Mouse (Mus musculus): ENCODE data around the gene Cblb.
A peak's percentile ranks its signal among the peaks of the same experiment; 100 is the strongest.

Cblb gene

GRCm38 (mm10) chr16:52077901-52078300 is 46.9 kb downstream of the Cblb start:
- DNase-seq: no peak

GRCm38 (mm10) chr16:52078758-52079474 is 47.9 kb downstream of the Cblb start:
- DNase-seq: peak; percentile 69

GRCm38 (mm10) chr16:52079475-52079823 is 48.4 kb downstream of the Cblb start:
- DNase-seq: no peak

DNA sequence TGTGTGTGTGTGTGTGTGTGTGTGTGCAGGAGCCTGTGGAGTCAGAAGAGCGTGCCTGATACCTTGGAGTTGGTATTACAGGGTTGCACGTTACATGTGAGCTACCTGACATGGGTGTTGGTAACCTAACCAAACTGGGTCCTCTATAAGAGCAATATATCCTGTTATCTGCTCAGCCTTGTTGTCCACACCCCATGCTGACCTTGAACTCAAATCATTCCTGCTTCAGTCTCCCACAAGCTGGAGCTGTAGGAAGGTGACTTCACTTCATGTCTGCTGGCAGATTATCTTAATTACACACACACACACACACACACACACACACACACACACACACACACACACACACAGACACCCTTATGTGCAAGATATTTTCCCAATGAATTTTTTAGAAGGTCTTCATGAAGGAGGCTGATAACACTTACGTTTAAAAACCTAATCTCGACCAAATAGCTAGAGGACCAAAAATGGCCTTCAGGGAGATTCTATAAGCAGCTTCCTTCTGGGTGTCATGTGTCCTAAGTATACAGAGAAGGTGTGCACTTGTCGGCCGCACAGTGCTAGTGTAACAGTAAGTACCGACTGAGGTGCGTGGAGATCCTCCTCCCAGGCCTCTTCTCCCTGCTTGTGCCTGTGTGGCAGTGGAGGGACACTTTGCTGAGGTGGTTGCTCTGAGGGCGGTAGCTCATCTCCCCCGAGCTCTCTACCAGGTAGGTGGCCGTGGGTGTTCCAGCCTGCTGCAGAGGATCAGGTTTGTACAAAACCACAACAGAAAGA is 49.8 kb downstream of the Cblb start:
- no peak for DNase-seq

- no peak for DNase-seq
Measured at GRCm38 (mm10) chr16:52081756-52082155, 50.7 kb downstream of the Cblb start.

DNA sequence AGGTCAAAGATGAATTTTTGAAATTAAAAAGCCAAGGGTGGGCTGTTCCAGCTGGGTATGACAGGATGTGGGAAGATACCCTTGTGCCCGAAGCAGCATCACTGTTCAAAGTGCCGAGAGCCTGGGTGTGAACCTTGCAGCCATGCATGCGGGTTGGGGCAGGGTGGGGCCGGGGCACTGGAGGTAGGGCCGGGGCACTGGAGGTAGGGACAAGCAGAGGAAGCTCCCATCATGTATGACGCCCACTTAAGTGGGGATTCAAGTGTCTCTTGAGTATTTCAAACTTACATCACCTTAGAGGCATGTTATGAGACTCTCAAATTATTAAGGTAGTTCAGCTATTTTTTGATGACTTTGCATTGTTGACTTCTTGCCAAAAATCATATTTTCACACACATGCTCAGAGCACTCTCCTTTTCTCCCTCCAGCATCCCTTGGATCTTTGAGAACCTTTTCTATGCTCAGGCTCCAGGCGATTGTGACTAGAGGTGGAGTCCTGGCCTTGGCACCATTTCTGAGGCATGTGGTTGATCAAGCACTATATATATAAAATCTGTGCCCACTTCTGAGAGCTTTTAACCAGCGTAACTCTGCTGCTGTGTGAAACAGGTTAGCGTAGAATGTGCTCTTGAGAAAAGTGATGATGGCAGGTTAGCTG is 55.9 kb downstream of the Cblb start:
- DNase-seq: no peak

DNA sequence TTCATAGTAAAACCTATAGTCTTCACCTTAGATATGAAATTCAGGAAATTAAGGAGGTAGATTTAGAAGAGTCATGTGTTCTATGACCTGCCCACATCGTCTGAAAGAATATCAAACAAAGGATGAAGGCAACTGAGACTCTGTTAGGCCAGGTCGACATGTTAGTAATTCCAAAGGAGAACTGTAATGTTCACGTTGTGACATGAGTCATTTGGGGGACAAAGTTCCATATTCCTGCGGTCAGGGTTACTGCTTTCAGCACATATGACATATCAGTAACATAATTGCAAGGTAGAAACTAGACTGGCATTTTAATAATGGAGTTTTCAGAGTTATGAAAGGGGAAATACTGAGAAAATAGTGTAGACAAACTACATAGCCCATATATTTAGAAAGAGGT is 58.3 kb downstream of the Cblb start:
- DNase-seq: no peak

- DNase-seq: no peak
Measured at GRCm38 (mm10) chr16:52090899-52091298, 59.9 kb downstream of the Cblb start.

- DNase-seq: no peak
Measured at GRCm38 (mm10) chr16:52093325-52094253, 62.6 kb downstream of the Cblb start.

DNA sequence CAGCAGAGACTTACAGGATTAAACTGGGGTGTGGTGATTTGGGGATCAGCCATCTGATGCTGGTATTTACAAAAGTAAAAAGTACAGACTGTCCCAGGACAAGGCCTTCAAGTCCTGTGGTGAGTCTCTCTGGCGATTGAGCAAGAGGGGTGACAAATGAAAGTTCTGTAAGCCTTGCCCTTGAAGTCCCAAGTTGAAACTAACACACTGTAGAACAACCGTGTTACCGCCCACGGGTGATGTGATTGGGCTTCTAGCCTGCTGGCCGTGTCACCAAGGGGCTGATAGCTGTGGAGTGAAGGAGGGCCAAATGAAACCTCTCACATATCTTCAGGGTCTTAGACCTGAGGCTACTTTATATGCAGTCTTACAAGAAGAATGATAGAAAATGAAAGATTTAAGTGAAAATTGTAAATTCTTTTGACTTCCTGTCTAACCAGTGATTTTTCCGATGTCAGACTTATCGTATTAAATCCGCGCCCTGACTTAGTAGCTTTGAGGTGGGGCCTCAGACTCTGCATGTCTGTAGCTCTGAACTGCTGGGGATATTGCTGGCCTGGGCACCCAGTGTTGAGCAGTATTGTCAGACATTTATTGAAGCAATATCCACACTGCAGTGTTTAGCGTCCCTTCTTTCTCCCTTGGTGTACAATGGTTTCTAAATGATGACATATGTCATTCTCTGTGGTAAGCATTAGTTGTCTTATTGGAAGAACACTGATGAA is 63.9 kb downstream of the Cblb start:
- DNase-seq: peak; percentile 76

DNA sequence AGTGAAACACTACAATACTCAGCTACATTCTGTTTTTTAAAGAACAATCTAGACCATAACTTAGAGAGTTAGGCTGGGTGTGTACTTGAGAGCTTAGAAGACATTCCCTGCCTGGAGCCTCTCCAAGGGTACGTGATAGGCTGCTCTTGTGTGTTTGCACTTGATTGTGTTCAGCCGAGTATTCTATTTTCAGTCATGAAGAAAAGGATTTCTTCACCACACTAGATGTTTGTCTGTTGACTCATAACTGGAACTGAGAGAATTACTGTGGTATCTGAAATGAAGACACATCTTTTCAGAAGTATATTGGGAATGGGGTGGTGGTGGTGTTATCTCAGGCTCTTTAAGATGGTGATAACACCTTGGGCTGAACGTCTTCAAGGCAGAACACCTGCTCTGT is 64.6 kb downstream of the Cblb start:
- DNase-seq: peak; percentile 62

GRCm38 (mm10) chr16:52100466-52100865 is 69.4 kb downstream of the Cblb start:
- DNase-seq: no peak

DNA sequence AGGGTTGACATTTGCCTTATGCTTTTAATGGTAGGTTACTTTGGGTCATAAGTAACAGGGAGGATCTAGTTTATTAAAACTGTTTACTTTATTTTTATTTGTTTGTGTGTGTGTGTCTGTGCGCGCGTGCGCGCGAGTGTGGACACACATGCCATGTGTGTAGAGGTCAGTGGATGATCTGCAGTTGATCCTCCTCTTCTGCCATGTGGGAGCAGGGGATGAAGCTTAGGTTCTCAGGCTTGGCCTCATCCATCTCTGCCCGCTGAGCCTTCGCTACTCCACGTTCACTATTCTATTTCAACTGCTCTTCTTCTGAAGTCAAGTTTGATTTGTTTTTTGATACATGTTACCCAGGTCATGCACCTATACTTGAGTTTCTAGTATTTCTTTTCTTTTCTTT is 73.6 kb downstream of the Cblb start:
- DNase-seq: no peak

GRCm38 (mm10) chr16:52107836-52108235 is 76.8 kb downstream of the Cblb start:
- DNase-seq: no peak

DNA sequence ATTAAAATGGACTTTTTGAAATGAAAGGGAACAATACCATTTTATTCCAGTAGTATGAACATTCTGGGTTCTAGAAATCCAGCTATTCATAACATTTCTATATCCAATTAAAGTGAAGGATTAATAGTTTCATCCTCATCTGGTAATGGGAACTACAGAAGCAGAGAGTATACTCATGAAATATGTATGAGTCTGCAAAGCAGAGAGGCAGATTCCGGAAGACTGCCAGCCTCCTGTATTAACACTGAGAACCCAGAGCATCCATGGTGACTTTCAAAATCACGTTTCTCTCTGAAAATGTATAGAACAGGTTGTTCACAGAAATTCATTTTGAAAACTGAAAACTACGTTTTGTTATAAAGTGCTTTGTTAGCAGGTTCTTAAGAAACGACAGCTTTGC is 83.4 kb downstream of the Cblb start:
- DNase-seq: no peak

- no peak for DNase-seq
Measured at GRCm38 (mm10) chr16:52119003-52119402, 88.0 kb downstream of the Cblb start.

DNA sequence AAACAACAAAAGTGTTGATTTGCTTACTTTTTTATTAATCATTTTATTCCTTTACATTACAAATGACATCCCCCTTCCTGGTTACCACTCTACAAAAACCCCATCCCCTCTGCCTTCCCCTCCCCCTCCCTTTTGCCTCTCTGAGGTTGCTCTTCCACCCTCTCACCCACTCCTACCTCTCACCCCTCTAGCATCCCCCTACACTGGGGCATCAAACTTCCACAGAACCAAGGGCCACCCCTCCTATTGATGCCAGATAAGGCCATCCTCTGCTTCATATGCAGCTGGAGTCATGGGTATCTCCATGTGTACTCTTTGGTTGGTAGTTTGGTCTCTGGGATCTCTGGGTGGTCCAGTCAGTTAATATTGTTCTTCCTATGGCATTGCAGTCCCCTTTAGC is 93.9 kb downstream of the Cblb start:
- no peak for DNase-seq

DNA sequence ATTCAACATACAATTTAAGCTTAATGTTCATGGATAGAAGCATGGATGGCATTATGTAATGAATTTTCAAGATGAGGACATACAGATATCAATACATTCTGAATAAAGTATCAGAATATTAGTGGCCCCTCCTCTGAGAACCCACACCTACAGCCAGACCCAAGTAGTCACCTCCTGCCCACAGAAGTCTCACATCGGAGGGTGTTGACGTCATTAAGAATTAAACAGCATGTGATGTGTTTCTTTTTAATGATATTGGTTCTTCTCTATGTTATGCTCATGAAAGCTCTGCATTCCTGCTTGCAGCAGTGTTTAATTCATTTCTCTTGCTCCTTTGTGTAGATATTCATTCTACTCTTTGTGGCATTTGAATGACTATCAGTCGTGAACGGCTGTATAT is 94.9 kb downstream of the Cblb start:
- DNase-seq: no peak

GRCm38 (mm10) chr16:52129357-52129905 is 98.4 kb downstream of the Cblb start:
- DNase-seq: no peak

DNA sequence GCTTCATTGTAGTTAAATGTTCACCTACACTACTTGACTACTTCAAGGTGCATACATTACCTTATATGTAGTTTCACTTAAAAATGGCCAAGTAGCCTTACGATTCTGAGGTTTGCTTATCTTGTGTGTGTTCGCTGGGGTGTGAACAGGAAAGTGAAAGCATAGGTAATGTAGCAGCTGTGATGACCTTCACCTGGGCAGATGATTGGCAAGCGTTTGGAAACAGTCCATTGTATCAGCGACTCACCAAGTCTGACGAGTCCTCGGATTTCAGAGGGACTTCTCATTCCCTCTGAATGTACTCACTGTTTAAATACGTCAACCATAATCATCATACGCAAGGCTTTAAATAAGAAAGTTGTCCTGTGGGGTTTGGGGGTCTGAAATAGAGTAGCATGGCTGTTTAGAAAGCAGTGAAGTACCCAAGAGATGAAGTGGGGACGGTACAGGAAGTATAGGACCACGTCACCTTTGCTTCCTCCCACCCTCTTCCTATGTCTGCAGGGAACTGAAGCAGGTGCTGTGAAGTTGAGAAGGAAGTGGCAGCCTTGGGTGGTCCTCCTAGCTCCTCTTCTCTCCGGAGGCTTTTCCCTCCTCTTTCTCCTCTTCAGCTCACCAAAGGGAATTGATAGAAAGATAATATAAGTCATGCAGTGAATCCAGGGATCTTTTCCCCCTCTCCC is 101.9 kb downstream of the Cblb start:
- no peak for DNase-seq

DNA sequence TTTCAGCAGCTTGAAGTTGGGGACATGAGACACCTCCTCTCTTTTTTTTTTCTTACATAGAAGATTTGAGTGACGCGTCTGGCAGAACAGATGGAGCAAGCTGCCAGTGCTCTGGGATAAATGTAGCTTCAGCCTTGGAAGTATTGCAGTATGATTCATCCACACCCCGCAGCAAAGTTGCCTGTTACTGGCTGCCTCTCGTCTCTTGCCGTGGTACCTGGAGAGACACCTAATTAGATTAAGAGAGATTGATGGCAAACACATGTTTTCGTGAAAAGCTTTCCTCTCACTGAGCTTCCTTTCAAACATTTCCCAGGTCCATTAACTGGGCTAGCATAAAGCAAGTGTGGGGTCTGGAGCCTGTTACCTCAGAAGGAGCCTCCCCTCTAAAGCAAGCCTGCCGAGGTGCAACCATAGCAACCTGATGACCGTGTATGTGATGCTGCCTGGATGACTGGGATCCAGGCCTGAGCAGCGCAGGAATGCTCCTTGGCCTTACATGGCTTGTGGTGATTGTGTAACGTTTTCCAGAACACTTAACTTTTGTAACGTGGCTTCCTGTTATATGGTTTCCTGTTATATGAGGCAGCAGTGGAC is 103.7 kb downstream of the Cblb start:
- DNase-seq: peak; percentile 31
